Mouse (Mus musculus) ZHBTc4 (cell line): ENCODE data around the gene Amigo1.

Experiments
- DNase-seq: peaks from one replicate; pipeline ENCODE4 v3.0.0-alpha.2; 2011; ENCODE audit warnings: low read depth, low spot score

Gene Amigo1

GRCm38 (mm10) chr3:108209946-108210770, 24.0 kb downstream of the Amigo1 start:
- DNase-seq, result peak; percentile 98

GRCm38 (mm10) chr3:108210771-108211139, 24.6 kb downstream of the Amigo1 start, which contains the start of gene Atxn7l2:
TSS of gene Atxn7l2 (minus strand) at chr3:108210934.
- no peak for DNase-seq

DNA sequence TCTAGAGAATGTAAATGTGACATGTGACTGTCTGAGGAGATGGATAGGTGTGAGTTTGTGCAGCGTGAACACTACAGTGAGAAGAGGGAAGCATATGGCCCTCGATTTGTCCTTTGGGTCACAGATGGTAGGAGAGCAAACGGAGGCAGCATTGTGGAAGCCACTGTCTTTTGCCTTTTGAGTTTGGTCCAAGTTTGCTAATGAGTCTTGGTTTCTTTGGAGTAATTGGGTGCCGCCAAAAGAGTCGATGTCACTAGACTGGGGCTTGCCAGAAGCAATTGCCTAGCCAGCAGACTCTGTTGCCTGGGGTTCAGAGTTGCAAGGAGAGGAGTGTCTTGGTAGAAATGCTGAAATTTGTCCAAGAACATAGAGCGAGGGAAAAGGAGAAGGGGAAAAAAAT, 25.7 kb downstream of the Amigo1 start:
- DNase-seq, result no peak

DNA sequence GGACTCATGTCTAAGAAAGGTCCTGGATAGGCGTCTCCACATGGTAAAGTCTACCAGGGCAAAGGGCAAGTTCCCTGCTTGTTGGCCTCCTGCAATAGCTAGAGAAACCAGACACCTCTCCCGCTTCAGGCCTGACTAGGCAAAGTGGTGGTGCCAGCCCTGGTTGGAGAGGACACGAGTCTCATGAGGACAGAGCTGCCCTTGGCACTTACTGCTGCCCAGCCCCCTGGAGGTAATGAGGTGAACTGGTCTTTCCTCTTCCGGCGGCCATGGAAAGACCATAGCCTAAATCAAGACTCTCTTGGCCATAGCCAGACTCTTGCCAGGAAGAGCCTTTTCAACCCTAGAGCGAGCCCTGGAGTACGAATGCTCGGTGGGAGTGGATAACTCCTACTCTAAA, 26.3 kb downstream of the Amigo1 start:
- DNase-seq, result no peak

DNA sequence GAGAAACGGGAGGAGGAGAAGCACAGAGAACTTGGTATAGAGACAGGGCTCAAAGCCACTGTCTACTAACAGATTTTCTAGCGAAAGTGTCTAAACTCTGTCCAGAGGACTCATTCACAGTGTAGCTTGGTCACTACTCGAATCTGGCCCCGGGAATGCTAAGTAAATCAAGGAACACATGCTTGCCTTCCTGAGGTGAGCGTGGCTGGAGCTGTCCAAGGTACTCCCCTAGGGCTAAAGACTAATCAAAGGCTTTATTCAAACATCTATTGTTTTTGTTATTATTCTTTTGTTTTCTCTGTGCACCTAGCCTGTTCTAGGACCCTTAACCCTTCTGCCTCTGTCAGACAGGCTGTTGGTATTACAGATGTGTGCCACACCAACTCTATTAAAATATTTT, 28.6 kb downstream of the Amigo1 start:
- DNase-seq, result peak; percentile 69

- no peak for DNase-seq
These were observed 34.5 kb downstream of the Amigo1 start for GRCm38 (mm10) chr3:108220661-108221060.

DNA sequence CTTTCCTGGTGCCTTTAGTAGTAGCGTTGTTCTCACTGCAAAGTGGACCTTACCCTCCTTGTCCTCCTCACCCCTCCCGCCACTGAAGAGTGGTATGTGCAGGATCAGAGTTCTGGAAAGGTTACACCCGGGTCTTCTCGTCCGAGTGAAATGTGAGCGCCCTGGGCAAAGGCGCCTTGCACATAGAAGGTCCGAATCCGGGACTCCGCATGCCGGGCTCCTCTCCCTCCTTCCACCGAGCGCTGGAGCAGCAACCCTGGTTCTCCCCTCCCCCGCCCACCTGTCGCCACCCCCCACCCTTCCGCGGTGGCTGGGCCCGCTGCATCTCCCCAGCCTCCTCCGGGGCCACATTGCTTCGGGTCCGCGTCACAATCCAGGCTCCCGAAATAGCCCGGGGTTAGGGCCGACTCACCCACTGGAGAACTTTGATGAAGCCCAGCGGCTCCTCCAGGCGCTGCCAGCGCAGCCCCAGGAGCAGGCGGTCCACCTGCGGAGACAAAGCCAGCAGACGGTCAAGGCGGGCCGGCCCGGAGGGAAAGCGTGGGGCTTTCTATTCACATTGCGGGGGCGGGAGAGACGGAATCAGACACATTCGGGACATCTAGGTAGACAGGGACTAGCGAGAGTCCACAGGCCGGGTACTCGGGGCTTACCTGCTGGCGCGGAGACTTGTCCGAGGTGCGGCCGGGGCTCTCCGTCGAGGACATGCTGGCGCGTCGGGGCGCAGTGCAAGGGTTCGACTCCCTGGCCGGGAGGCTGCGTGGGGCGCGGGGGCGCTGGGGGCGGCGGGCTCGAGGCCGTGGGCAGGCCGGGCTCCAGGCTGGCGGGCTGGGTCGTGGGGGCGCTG, 39.8 kb downstream of the Amigo1 start:
- DNase-seq, result peak; percentile 35

DNA sequence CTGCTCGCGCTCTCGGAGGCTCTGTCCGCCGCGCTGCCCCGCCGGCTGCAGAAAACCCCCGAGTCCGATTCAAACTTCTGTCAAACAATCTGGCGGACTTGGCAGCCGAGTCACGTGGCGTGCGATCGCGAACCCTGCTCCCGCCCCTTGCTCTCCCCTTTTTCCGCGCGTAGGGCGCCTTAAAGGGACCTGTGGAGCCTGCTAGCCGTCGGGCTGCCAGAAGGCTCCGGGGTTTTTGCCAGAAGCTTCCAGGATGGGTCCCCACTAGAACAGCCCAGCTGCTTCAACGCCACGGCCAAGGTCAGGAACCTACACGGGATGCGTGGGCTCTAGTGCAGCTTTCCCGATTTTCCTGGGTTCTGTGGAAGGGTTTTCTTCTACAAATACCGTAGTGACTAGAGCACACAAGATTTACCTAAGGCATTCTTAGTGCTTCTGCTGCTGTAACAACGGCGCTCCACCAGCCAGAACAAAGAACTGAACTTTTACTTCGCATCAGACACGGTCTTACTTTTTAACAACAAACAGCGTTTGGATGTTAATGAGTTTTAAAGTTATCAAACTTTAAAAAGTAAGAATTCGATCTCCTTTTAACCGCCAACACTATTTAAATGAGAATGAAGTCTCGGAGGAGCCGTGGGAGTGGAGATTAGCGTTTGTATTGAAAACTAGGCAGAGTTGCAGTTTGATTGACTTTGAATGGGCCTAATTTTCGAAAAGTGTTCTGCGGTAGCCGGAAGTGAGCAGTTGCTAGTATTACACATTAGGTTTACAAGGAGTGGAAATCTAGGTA, 40.6 kb downstream of the Amigo1 start, which contains the start of gene Sypl2:
Sypl2 (minus strand) TSS at position 91 of the 793 bp plus-strand sequence.
- DNase-seq, result peak; percentile 81

- no peak for DNase-seq
These were observed 41.4 kb downstream of the Amigo1 start for GRCm38 (mm10) chr3:108227521-108227920.

- DNase-seq, result no peak
These were observed 45.5 kb downstream of the Amigo1 start for GRCm38 (mm10) chr3:108231646-108232045.

DNA sequence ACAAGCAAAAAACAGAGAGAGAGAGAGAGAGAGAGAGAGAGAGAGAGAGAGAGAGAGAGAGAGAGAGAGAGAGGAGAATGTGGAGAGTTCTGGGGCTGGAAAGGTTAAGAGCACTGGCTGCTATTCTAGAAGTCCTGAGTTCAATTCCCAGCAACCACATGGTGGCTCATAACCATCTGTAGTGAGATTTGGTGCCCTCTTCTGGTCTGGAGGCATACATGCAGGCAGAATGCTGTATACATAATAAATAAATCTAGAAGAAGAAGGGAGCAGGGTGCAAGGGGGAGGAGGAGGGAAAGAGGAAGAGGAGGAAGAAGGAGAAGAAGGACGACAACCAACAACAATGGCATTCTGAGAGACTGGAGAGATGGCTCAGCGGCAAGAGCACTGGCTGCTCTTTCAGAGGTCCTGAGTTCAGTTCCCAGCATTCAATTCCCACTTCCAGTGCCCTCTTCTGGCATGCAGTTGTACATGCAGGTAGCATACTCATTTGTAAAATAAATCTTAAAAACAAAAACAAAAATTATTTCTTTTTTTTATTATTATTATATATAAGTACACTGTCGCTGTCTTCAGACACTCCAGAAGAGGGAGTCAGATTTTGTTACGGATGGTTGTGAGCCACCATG, 51.5 kb downstream of the Amigo1 start:
- peak; percentile 53 for DNase-seq

DNA sequence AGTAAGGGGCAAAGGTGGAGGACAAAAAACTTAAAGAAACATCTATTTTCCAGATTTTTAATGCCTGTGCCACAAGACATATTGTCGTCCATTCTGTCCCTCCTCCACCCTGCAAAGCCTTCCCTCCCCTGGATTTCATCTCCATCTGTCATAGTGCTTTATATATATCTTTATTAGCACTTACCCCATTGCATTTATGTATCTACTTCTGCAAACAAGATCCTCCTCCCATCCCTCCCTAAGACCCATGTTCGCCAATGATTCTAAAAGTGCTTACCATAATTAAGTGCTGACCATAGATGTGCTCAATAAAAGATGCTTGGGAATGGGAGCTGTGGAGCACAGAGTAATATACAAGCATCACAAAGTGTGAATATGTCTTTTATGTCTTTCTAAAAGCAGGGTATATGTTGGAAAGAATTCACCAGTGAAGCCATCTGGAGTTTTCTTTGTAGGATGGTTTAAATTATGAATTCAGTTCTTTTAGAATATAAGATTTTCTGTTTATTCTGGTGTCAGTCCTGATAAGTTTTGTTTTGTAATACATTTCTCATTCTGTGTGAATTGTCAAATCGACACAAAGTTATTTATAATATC, 55.2 kb downstream of the Amigo1 start:
- DNase-seq, result no peak
